Mouse (Mus musculus): ENCODE measurements at regions not wholly inside any gene's neighbourhood (a gene's known extent, or its start where the extent isn't known, plus 50 kb on each side); places are given as distances from the start of the nearest gene placed in this dataset.

GRCm38 (mm10) chr3:52822848-52823247 lies 194.2 kb downstream of the Cog6 start:
- TF ChIP-seq CTCF (IDR thresholded peaks at IDR 0.05; ENCODE audit: low read depth) (no peak), EP300 (IDR thresholded peaks at IDR 0.05; ENCODE audit: low read depth) (no peak)

All from liver, postnatal 0 days (tissue).